Mouse (Mus musculus) adrenal gland, adult 18-20 months (tissue): ENCODE measurements around the gene Tmc6. TPM values are rescaled to one million over a fixed set of nuclear protein-coding genes. Genes with fewer than 3 reads are reported as not detected.

Source experiments
- DNase-seq, 2 experiments: peaks; one replicate each; pipeline ENCODE4 v3.0.0; 2021 to 2022; ENCODE audit warnings: low spot score in 2 of 2
- total RNA-seq, 2 experiments: library from RNA; stranded (reverse); gene quantifications; 1 replicate in 1 of 2; 2 replicates in 1 of 2; pipeline ENCODE4 v1.2.3; 2021

Gene Tmc6
- total RNA-seq, 2 experiments from 2014 or later, result 24.1 to 27.0 TPM

- no peak for DNase-seq
Measured at GRCm38 (mm10) chr11:117760374-117761119, 21.5 kb downstream of the Tmc6 start.

- no peak for DNase-seq
Measured at GRCm38 (mm10) chr11:117759267-117759666, 22.7 kb downstream of the Tmc6 start.

- no peak for DNase-seq
Measured at GRCm38 (mm10) chr11:117755891-117756290, 26.1 kb downstream of the Tmc6 start.

- no peak for DNase-seq
Measured at GRCm38 (mm10) chr11:117751544-117751943, 30.5 kb downstream of the Tmc6 start.

- no peak for DNase-seq
Measured at GRCm38 (mm10) chr11:117749414-117749813, 32.6 kb downstream of the Tmc6 start.

- no peak for DNase-seq
Measured at GRCm38 (mm10) chr11:117748628-117749027, 33.4 kb downstream of the Tmc6 start.

GRCm38 (mm10) chr11:117743454-117744030 lies 38.5 kb downstream of the Tmc6 start:
- DNase-seq, result no peak

- no peak for DNase-seq
Measured at GRCm38 (mm10) chr11:117742715-117743114, 39.3 kb downstream of the Tmc6 start.

GRCm38 (mm10) chr11:117742243-117742642 lies 39.8 kb downstream of the Tmc6 start:
- DNase-seq, result no peak

- no peak for DNase-seq
Measured at GRCm38 (mm10) chr11:117741128-117741527, 40.9 kb downstream of the Tmc6 start.

- DNase-seq, result no peak
Measured at GRCm38 (mm10) chr11:117738123-117738522, 43.9 kb downstream of the Tmc6 start.

GRCm38 (mm10) chr11:117736037-117736689 lies 45.8 kb downstream of the Tmc6 start:
- no peak for DNase-seq

GRCm38 (mm10) chr11:117731470-117731869 lies 50.5 kb downstream of the Tmc6 start:
- DNase-seq, result no peak

- no peak for DNase-seq
Measured at GRCm38 (mm10) chr11:117730490-117730838, 51.5 kb downstream of the Tmc6 start.

GRCm38 (mm10) chr11:117729798-117730489 lies 52.1 kb downstream of the Tmc6 start:
- no peak for DNase-seq

- DNase-seq, result no peak
Measured at GRCm38 (mm10) chr11:117729341-117729740, 52.7 kb downstream of the Tmc6 start.

- DNase-seq, result no peak
Measured at GRCm38 (mm10) chr11:117728841-117729240, 53.2 kb downstream of the Tmc6 start.

- DNase-seq, result no peak
Measured at GRCm38 (mm10) chr11:117728245-117728644, 53.8 kb downstream of the Tmc6 start.

GRCm38 (mm10) chr11:117727031-117727430 lies 55.0 kb downstream of the Tmc6 start:
- no peak for DNase-seq

- no peak for DNase-seq
Measured at GRCm38 (mm10) chr11:117724604-117725301, 57.2 kb downstream of the Tmc6 start.

- DNase-seq, result no peak
Measured at GRCm38 (mm10) chr11:117718838-117719237, 63.2 kb downstream of the Tmc6 start.
